Mouse (Mus musculus) liver, adult 2 months (tissue): ENCODE data around the gene Trak2.

Source experiments
- CTCF ChIP-seq: fragments of 200-500 bp; IDR thresholded peaks from 2 replicates; pipeline ENCODE4 v1.5.1; 2011; ENCODE audit warnings: low read depth, low read length, control low read depth
- POLR2A ChIP-seq: fragments of 200-500 bp; IDR thresholded peaks from 2 replicates; pipeline ENCODE4 v1.6.1; 2011; ENCODE audit warnings: low read length, control low read depth; ENCODE audit not compliant: insufficient read depth; ENCODE audit errors: extremely low read depth

- no peak for TF ChIP-seq CTCF
- TF ChIP-seq POLR2A = no peak
Observed at GRCm38 (mm10) chr1:58953686-58954434, 19.4 kb downstream of the Trak2 start.
